Comparison of ENCODE assay signal across 14 mouse cellular contexts in the genomic region with DNA sequence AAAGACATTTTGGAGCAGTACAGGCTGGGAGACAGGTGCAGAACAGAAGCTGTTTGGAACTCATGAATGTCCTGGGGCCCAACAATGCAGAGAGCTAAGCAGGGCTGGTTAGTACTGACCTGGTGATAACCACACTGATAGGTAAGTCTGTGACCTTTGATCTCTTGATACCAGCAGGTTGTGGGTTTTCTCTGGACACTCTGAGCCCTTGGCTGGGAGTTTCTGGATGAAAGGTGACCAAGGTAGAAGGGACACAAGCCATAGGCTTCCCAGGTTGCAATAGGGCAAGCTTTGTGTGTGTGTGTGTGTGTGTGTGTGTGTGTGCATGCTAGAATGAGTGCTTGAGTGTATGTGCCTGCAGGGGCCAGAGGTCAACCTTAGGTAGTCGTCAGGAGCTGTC.
"Had no signal": no experiment of that assay in that cellular context is flagged by ENCODE, and none has a peak within 500 bp of the region (broad histone marks: within the 10 kb centered on the region; RNA-seq: fewer than 3 reads in every experiment).

No protein-coding gene starts in this region.

- H3K27me3 ChIP-seq: lung, embryonic 15.5 days had no signal

- ATAC-seq: inflammation-experienced regulatory T-cells, adult 6 months had no signal

- DNase-seq: kidney, adult 18-20 months; kidney, adult 9 months; kidney, postnatal 14 days; layer of hippocampus, adult 9-11 months; lung, adult 18-20 months; lung, postnatal 10 days; lung, postnatal 4 days; midbrain, embryonic 14.5 days; thymus, adult 18-20 months; thymus, postnatal 36 days had no signal

- H3K4me3 ChIP-seq: layer of hippocampus, adult 2 months; lung, embryonic 15.5 days had no signal

- H3K9me3 ChIP-seq: lung, embryonic 15.5 days had no signal

- H3K9ac ChIP-seq: lung, embryonic 15.5 days had no signal

- H3K4me2 ChIP-seq: lung, embryonic 15.5 days; midbrain, embryonic 11.5 days had no signal

- H3K27ac ChIP-seq: layer of hippocampus, adult 2 months; lung, embryonic 15.5 days had no signal
